Mouse (Mus musculus): ENCODE data around the gene Riok2.

- TF ChIP-seq CTCF (conservative IDR thresholded peaks at IDR 0.05; ENCODE audit: insufficient read depth, insufficient read length, low read depth, low read length) (no peak), POLR2A (IDR thresholded peaks at IDR 0.05; ENCODE audit: low read depth, low read length) (peak; percentile 53)
Measured at GRCm38 (mm10) chr17:17373918-17374910, at the start of gene Riok2.
